Mouse (Mus musculus) left cerebral cortex, postnatal 25 days (tissue): ENCODE results near the gene Olfr414. TPM values are rescaled to one million over a fixed set of nuclear protein-coding genes. Genes with fewer than 3 reads are reported as not detected.

ENCODE experiments used
- DNase-seq, 2 experiments: peaks; one replicate each; pipeline ENCODE4 v3.0.0; 2022; ENCODE audit warnings: low spot score in 2 of 2, mixed read lengths in 1 of 2
- intact Hi-C: fragments of 180-260 bp; cut with DNase I; formaldehyde crosslinking; loops from one replicate; pipeline ENCODE4 v1.15.1; 2025
- total RNA-seq, 2 experiments: library from RNA; stranded (reverse); gene quantifications; 2 replicates each; pipeline ENCODE4 v1.2.3; 2021

Gene Olfr414
- total RNA-seq: not detected

DNA sequence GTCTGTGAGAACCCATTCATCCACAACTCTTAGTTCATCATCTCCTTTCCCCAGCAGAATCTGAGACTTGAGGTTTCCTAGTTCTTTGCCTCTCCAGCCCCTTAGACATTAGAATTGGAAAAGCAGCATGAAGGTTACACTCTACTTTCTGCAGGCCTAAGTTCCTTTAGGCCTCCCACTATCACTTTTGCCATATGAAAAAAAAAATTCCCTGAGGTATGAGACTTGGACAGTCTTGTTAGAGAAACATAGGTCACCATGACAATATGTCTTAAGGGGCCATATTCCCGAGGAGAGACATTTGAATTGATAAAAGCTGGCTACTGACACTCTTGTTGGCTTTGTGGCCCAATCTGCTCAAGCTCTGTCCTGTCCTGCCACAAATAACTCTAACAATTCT, at the start of gene Olfr414:
TSS of gene Olfr414 (plus strand) at position 301 of the 400 bp plus-strand sequence.
- intact Hi-C loops: no loop called here

DNA sequence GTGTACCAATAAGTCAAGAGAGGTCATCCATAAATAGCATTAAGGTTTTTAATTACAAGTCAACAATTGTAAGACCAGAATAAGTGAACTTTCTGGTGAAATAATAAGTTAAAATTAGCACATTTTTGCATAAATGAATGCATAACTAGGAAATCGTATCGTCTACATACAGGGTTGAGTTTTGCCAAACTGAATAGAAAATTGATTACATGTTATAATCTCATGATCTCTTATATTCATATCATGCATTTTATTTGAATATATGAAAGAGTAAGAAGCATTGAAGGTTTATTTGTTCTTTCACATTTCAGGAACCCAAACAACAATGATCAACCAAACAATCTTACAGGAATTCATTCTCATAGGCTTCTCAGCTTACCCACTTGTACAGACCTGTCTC, 33.1 kb upstream of the Olfr414 start, which contains the start of gene Olfr248:
TSS of gene Olfr248 (plus strand) at position 301 of the 400 bp plus-strand sequence.
- intact Hi-C loops: no loop called here
- DNase-seq: no peak

More for the DNA sequence above, at the start of gene Olfr414:
- DNase-seq: no peak

- DNase-seq: no peak
- intact Hi-C loops: no loop called here
Observed at GRCm38 (mm10) chr1:174422959-174423358, 905 bp upstream of the Olfr414 start.

GRCm38 (mm10) chr1:174426180-174426986, 2.5 kb downstream of the Olfr414 start:
- intact Hi-C loops: no loop called here
- DNase-seq: no peak

GRCm38 (mm10) chr1:174427402-174427801, 3.5 kb downstream of the Olfr414 start:
- intact Hi-C loops: no loop called here
- DNase-seq: no peak

DNA sequence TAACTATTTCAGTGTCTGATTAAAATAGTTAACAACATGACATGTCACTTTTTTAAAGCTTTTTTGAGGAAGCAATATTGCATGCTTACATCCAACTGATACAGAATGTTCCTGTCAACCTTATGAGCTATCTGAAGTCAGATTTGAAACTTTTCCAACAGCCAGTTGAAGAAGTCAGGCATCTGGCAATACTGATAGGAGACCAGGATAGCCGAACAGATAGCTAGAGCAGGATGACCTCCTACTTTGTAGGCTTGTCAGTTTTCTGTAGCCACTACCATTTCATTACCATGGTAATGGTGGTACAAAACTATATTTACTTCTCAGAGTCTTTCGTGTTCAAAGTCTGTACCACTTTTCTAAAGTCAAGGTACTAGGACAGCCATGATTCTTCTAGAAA, 4.5 kb downstream of the Olfr414 start:
- no peak for DNase-seq
- intact Hi-C loops: no loop called here

GRCm38 (mm10) chr1:174434121-174434520, 10.3 kb downstream of the Olfr414 start:
- intact Hi-C loops: no loop called here
- DNase-seq: no peak

DNA sequence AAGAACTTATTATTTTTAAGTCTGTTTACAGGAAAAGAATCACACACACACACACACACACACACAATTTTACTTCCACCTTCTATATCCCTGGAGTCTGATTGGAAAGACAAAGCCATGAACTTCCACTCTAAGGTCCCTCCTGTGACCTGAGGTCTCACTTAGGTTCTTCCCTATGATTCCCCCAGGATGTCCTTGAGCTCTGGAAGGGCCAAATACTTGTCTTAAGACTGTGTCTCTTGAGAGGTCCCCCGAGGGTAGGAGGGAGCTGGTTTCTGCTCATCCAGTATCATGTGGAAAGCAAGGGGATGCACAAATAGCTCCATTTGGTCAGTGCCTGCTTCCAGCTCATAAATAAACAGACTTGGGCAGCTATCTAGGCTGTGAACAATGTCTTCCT, 17.9 kb downstream of the Olfr414 start, which contains the start of gene Olfr220:
TSS of gene Olfr220 (plus strand) at position 301 of the 400 bp plus-strand sequence.
- intact Hi-C loops: no loop called here
- no peak for DNase-seq

DNA sequence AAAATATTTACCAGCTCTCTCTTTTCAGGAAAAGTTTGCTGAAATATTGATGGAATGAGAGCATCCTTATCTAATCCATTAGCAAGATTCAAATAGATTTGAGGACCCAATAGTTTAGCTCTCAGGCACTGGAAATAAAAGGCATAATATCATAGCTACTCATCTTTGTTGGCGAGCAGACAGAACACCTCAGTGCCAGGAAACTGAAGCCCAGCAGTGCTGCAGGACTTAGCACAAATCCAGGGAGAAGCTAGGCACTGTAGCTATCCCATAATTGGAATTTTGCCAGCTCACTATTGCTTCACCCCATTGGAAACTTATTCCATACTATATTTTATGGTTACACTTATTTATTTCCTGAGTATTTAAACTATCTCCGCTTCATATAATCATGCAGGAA, 31.2 kb downstream of the Olfr414 start:
- DNase-seq: no peak
- intact Hi-C loops: no loop called here

DNA sequence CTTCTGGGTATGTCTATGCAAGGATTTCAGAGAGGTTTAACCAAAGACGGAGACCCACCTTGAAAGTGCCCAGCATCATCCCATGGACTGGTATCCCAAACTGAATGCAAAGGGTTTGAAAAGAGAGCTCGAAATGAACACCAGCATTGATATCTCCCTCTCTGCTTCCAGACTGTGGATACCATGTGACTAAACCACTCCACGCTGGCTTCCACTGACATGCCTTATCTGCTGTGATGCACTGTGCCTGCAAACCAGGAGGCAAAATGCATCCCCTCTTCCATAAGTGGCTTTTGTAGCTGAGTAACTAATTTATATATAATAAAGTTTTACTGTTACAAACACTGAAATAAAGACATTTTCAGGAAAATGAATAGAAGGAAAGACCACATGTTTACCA, 41.5 kb downstream of the Olfr414 start:
- no peak for DNase-seq
- intact Hi-C loops: loop anchor here (5.0 to 10.0 kb wide), 3 partner anchors 537 to 1008 kb away; no protein-coding TSS in a partner anchor

DNA sequence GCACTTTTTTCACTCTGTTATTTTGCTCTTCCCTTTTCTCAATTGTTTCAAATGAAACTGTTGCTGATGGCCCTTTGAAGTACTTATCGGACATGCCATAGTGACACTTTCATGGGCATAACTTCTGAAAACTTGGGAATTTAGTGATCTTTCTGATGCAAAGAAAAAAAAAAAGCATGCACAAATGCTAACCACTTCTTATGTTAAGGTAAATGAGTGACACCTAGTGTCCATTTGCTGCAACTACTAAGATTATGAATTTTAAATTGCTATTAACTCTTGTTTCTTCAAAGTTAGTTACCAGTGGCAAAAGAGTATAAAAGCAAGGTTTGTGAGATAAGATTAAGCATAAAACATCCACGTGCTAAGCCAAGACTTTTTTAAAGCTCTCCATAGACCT, 42.4 kb downstream of the Olfr414 start:
- intact Hi-C loops: loop anchor here (5.0 to 10.0 kb wide), 3 partner anchors 536 to 1009 kb away; no protein-coding TSS in a partner anchor
- DNase-seq: peak in 1 of 2 experiments; percentile 35

DNA sequence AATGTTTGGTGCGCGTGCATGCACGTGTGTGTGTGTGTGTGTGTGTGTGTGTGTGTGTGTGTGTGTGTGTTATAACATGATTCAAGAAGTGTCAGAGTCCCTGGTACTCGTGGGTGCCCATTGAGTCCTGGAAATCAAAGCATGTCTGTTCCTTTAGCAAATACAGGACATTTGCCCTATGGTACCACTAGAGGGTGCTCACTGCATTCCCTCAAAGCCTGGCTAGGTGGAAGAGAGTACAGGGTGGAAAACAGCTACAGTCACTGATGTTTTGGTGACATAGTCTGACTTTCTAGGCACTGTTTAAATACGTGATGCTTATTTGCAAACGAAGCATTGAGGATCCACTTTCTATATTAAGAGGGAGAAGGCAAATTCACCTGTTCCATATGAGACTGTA, 45.9 kb downstream of the Olfr414 start:
- DNase-seq: peak; percentile 53 to 77
- intact Hi-C loops: loop anchor here (2.0 to 10.0 kb wide), 5 partner anchors 33 to 1012 kb away; no protein-coding TSS in a partner anchor

DNA sequence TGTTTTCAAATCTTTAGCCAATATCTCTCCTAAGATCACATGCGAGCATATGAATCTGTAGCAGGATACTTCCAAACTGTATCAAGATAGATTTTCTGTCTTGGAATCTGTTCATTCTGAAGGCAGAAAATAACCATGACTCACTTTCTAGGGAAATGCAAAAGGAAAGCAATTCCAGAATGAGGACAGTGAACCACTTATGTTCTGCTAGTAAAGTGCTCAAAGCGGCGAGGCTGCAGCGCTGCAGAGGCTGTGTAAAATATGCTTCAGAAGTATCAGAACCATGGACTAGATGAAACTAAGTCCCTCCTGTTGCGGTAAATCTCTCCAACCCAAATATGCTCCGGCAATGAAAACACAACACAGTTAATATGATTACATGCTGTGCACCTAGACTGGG, 58.7 kb downstream of the Olfr414 start:
- peak in 1 of 2 experiments; percentile 81 for DNase-seq
- intact Hi-C loops: no loop called here

Other genes starting within 250 kb of the Olfr414 start
- gene Olfr419, start 172.0 kb upstream of the Olfr414 start, total RNA-seq: not detected
- not detected for gene Mptx1, start 93.5 kb upstream of the Olfr414 start, total RNA-seq
- gene Olfr417, start 58.9 kb upstream of the Olfr414 start, total RNA-seq: not detected
- gene Olfr248, start 33.0 kb upstream of the Olfr414 start, total RNA-seq: not detected
- gene Olfr220, start 18.0 kb downstream of the Olfr414 start, total RNA-seq: not detected
- gene Fmn2, start 77.8 kb downstream of the Olfr414 start, total RNA-seq: 10 to 100 TPM; 65.1 to 67.9 TPM